Mouse (Mus musculus) B cell, adult 2 months (primary cell): ENCODE data around the gene Lbp.

Source experiments
- DNase-seq, 2 experiments: peaks; one replicate each; pipeline ENCODE4 v3.0.0; 2022

The Lbp gene

GRCm38 (mm10) chr2:158365099-158365850, 59.0 kb downstream of the Lbp start:
- no peak for DNase-seq

DNA sequence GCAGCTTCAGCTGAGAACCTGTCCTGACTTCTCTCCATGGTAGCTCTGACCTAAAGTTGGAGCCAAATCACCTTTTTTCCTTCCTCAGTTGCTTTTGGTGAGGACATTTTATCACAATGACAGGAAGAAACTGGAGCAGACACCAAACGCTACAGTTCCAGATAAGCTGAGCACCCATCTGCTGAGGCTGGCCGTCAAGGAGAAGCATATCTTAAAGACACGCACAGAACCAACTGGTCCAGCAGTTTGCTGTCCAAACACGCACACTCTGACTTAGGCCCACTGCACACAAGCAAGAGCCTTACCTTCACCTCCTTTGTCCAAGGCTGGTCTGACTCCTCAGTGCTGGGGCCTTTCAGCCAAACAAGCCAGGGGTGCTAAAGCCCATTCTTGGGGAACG, 61.4 kb downstream of the Lbp start:
- no peak for DNase-seq

DNA sequence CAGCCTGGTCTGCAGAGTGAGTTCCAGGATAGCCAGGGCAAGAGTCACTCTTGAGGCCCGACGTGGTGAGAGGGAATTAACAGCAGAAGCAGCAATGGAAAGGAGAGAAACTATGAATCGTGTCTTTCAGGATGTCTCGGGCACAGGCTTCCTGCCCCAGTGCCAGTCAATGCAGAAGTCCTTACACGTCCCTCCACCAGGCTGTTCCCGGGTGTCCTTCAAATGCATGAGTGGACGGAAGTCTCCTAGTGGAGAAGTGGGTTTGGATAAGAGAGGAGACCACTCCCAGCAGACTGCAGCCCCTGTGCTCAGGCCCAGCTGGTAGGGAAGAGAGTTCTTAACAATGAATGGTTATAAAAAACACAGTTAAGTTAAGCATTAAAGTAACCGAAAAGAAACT, 62.0 kb downstream of the Lbp start:
- DNase-seq: no peak

DNA sequence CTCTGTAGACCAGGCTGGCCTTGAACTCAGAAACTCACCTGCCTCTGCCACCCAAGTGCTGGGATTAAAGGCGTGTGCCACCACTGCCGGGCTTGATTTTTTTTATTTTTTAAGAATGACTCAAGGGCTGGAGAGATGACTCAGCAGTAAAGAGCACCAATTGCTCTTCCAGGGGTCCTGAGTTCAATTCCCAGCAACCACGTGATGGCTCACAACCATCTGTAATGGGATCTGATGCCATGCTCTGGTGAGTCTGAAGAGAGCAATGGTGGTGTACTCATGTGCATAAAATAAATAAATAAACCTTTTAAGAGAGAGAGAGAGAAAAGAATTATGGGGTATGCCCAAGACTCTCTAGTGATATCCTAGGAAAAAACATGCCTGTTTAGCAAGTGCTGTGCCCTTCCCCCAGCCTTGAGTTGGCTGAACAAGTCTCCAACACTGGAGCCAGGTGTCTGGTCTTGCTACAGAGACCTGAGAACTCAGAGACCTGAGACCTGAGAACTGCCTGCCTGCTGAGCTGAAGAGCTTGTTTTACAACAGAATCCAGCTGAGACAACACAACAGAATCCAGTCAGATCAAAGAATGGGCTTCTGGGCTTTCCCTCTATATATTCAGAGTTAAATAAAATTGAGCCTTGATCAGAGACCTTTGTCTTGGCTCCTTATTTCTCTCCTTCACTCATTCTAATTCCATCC, 63.3 kb downstream of the Lbp start:
- no peak for DNase-seq

- no peak for DNase-seq
Measured at GRCm38 (mm10) chr2:158370173-158370550, 63.9 kb downstream of the Lbp start.

GRCm38 (mm10) chr2:158373061-158373460, 66.8 kb downstream of the Lbp start:
- DNase-seq: no peak

DNA sequence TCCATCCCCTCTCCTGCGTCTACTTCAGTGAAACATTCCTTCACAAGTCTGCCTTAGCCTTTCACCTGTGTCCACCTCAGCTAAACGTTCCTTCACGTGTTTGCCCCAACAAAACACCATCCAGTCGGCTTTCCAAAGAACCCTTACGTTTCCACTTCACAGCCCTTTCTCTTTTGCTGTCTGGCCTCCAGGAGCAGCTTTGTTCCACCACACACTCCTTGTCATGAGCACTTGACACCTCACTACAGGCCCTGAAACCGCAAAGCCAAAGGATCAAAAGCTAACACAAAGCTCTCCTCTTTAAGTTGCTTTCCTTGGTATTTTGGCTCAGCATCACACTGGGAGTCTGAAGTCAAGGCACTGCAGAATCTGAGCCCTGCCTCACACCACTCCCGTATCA, 67.2 kb downstream of the Lbp start:
- DNase-seq: no peak

GRCm38 (mm10) chr2:158375443-158376122, 69.3 kb downstream of the Lbp start, which contains the start of gene Snhg11:
TSS of gene Snhg11 (plus strand) at chr2:158375638.
- peak; percentile 11 to 19 for DNase-seq

DNA sequence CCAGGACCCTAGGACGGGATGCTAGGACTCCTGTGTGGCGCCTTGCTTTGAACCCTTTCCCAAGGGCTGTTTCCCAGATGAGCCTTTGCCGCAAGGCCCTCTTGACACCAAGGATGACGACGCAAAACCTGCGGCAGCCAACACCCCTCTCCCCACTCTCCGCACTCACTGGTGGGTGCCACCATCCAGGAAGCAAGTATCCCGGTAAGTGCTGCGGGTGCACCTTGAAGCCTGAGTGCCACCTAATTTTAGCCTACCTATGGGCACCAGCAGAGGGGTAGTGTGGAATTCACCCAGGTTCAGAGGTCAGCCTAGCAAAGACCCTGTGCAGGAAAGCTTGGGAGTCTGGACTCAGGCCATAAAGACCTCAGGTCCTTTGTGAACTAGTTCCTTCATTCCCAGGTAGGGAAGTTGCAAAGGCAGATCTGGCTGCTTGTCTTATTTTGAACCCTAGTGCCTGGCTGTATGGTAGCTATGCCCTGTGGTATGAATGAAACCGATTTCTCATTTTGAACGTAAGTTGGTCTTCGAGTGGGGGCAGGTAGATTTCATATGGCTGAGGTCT, 69.9 kb downstream of the Lbp start:
- no peak for DNase-seq

GRCm38 (mm10) chr2:158376798-158377197, 70.5 kb downstream of the Lbp start:
- DNase-seq: no peak

- DNase-seq: no peak
Measured at GRCm38 (mm10) chr2:158377811-158378210, 71.5 kb downstream of the Lbp start.

- DNase-seq: peak; percentile 70 to 77
Measured at GRCm38 (mm10) chr2:158379354-158380078, 73.2 kb downstream of the Lbp start.
